Mouse (Mus musculus) spleen, adult 2 months (tissue): ENCODE data around the gene Adora3. TPM values are rescaled to one million over a fixed set of nuclear protein-coding genes. Genes with fewer than 3 reads are reported as not detected.
"Not testable (repeated sequence)": the region's sequence is repeated elsewhere in the genome, so short reads cannot be mapped to it uniquely, and the experiment has no call there.

Experiments
- DNase-seq, 2 experiments: peaks; one replicate each; pipeline versions ENCODE4 v3.0.0 to v3.0.0-alpha.2; 2012 to 2021; ENCODE audit warnings: low spot score in 2 of 2, low read depth in 1 of 2
- H3K27ac ChIP-seq: fragments of 200-500 bp; 2 replicates; pipeline ENCODE4 v1.5.1; 2012; ENCODE audit warnings: low read length, inconsistent platforms; ENCODE audit not compliant: insufficient read depth
- H3K27me3 ChIP-seq: fragments of 200-500 bp; 2 replicates; pipeline ENCODE4 v1.6.1; 2012; ENCODE audit warnings: mild to moderate bottlenecking, moderate library complexity, low read length, inconsistent platforms; ENCODE audit not compliant: control insufficient read depth, insufficient read depth
- H3K36me3 ChIP-seq: fragments of 200-500 bp; 2 replicates; pipeline ENCODE4 v1.6.1; 2012; ENCODE audit warnings: mild to moderate bottlenecking, low read length, inconsistent platforms; ENCODE audit not compliant: control insufficient read depth, insufficient read depth
- H3K4me1 ChIP-seq: fragments of 200-500 bp; 2 replicates; pipeline ENCODE4 v1.6.1; 2011; ENCODE audit warnings: inconsistent platforms; ENCODE audit not compliant: control insufficient read depth, insufficient read depth, insufficient read length
- H3K4me3 ChIP-seq: fragments of 200-500 bp; 2 replicates; pipeline ENCODE4 v1.5.1; 2011; ENCODE audit warnings: mild to moderate bottlenecking, inconsistent platforms; ENCODE audit not compliant: insufficient read depth, insufficient read length; ENCODE audit errors: extremely low read depth
- CTCF ChIP-seq: fragments of 200-500 bp; IDR thresholded peaks from 2 replicates; pipeline ENCODE4 v1.5.1; 2011; ENCODE audit warnings: mild to moderate bottlenecking, inconsistent platforms; ENCODE audit not compliant: insufficient read depth, insufficient read length, insufficient replicate concordance; ENCODE audit errors: extremely low read depth
- POLR2A ChIP-seq: fragments of 200-500 bp; IDR thresholded peaks from 2 replicates; pipeline ENCODE4 v1.6.1; 2011; ENCODE audit warnings: low read depth, low read length, inconsistent platforms
- WGBS: fragments of 180-500 bp; shearing (Covaris S2); methylation state at CpG from one replicate; pipeline ENCODE4 v1.1.7; 2018; 5-methylcytosine and 5-hydroxymethylcytosine counted together
- polyA plus RNA-seq: library from polyadenylated mRNA; depleted of rRNA; stranded (reverse); fragments of >200 nt; gene quantifications from 2 replicates; pipeline ENCODE4 v1.2.3, GENCODE M21; 2012

Gene Adora3
- polyA plus RNA-seq, 1 experiment: 0.32 TPM

- no peak overlapping the region for H3K4me3 ChIP-seq
- H3K27ac ChIP-seq: no peak overlapping the region
- H3K4me1 ChIP-seq: peaks cover 3% of the 10 kb centered on the region; the same call in 1 of the 2 replicates
- H3K36me3 ChIP-seq: no peaks in the 10 kb centered on the region
- TF ChIP-seq CTCF (no peak), POLR2A (no peak)
- no peak for DNase-seq
- no peaks in the 10 kb centered on the region for H3K27me3 ChIP-seq
- WGBS: 40% methylated on average over 10 of the region's 10 CpGs
Measured at GRCm38 (mm10) chr3:105917656-105918354, 47.1 kb downstream of the Adora3 start.

GRCm38 (mm10) chr3:105918355-105918745, 47.7 kb downstream of the Adora3 start:
- Histone ChIP-seq H3K27me3 (no peaks in the 10 kb centered on the region), H3K4me3 (no peak overlapping the region), H3K36me3 (no peaks in the 10 kb centered on the region), H3K27ac (no peak overlapping the region), H3K4me1 (peaks cover 3% of the 10 kb centered on the region; the same call in 1 of the 2 replicates)
- TF ChIP-seq CTCF (no peak), POLR2A (no peak)
- 58% methylated on average over 3 of the region's 3 CpGs for WGBS
- no peak for DNase-seq

GRCm38 (mm10) chr3:105920743-105921142, 50.1 kb downstream of the Adora3 start:
- H3K27me3 ChIP-seq, H3K36me3 ChIP-seq, H3K27ac ChIP-seq, DNase-seq, H3K4me3 ChIP-seq, H3K4me1 ChIP-seq: not testable (repeated sequence)

GRCm38 (mm10) chr3:105921959-105922358, 51.3 kb downstream of the Adora3 start:
- Histone ChIP-seq H3K27ac (no peak overlapping the region), H3K4me3 (no peak overlapping the region), H3K36me3 (no peaks in the 10 kb centered on the region), H3K27me3 (no peaks in the 10 kb centered on the region), H3K4me1 (peaks cover 3% of the 10 kb centered on the region; the same call in 1 of the 2 replicates)
- no peak for TF ChIP-seq POLR2A
- no peak for TF ChIP-seq CTCF
- DNase-seq: no peak
- WGBS: 43% methylated on average over 2 of the region's 2 CpGs

GRCm38 (mm10) chr3:105924616-105925015, 54.0 kb downstream of the Adora3 start:
- TF ChIP-seq CTCF (no peak), POLR2A (no peak)
- Histone ChIP-seq H3K36me3 (no peaks in the 10 kb centered on the region), H3K4me3 (no peak overlapping the region), H3K27me3 (no peaks in the 10 kb centered on the region), H3K27ac (no peak overlapping the region), H3K4me1 (peaks cover 8% of the 10 kb centered on the region; the same call in 1 of the 2 replicates)
- no peak for DNase-seq
- 81% methylated on average over 9 of the region's 9 CpGs for WGBS

- H3K4me3 ChIP-seq: no peak overlapping the region
- WGBS: 81% methylated on average over 7 of the region's 7 CpGs
- no peak for TF ChIP-seq POLR2A
- no peak for TF ChIP-seq CTCF
Measured at GRCm38 (mm10) chr3:105927561-105928194, 57.0 kb downstream of the Adora3 start.

GRCm38 (mm10) chr3:105928195-105928569, 57.5 kb downstream of the Adora3 start:
- Histone ChIP-seq H3K36me3 (no peaks in the 10 kb centered on the region), H3K4me1 (peaks cover 11% of the 10 kb centered on the region; the same call in 1 of the 2 replicates), H3K4me3 (no peak overlapping the region), H3K27me3 (no peaks in the 10 kb centered on the region), H3K27ac (peak overlapping the region; percentile 61)
- DNase-seq: no peak
- 29% methylated on average over 3 of the region's 3 CpGs for WGBS
- TF ChIP-seq CTCF (no peak), POLR2A (no peak)

More at GRCm38 (mm10) chr3:105927561-105928194, 57.0 kb downstream of the Adora3 start:
- no peak for DNase-seq
- Histone ChIP-seq H3K27ac (no peak overlapping the region), H3K27me3 (no peaks in the 10 kb centered on the region), H3K4me1 (peaks cover 9% of the 10 kb centered on the region; the same call in 1 of the 2 replicates), H3K36me3 (no peaks in the 10 kb centered on the region)
